Mouse (Mus musculus) thymus, adult 2 months (tissue): ENCODE measurements around the gene Pkd2.

Experiments
- CTCF ChIP-seq: fragments of 200-500 bp; IDR thresholded peaks from 2 replicates; pipeline ENCODE4 v1.5.1; 2012; ENCODE audit warnings: mild to moderate bottlenecking, control low read depth, low read length, moderate library complexity, borderline replicate concordance; ENCODE audit not compliant: control insufficient read depth, poor library complexity, insufficient read depth; ENCODE audit errors: extremely low read depth
- POLR2A ChIP-seq: fragments of 200-500 bp; IDR thresholded peaks from 2 replicates; pipeline ENCODE4 v1.6.1; 2012; ENCODE audit warnings: mild to moderate bottlenecking, low read length, control low read depth, moderate library complexity; ENCODE audit not compliant: control insufficient read depth, poor library complexity, insufficient read depth; ENCODE audit errors: extremely low read depth

- TF ChIP-seq POLR2A (no peak), CTCF (no peak)
Measured at GRCm38 (mm10) chr5:104442850-104443249, 16.4 kb upstream of the Pkd2 start.
